Mouse (Mus musculus) left cerebral cortex, postnatal 36 days (tissue): ENCODE data around the gene H2-M10.5. TPM values are rescaled to one million over a fixed set of nuclear protein-coding genes. Genes with fewer than 3 reads are reported as not detected.
"Not testable (repeated sequence)": the region's sequence is repeated elsewhere in the genome, so short reads cannot be mapped to it uniquely, and the experiment has no call there.

Experiments used
- DNase-seq, 2 experiments: peaks; one replicate each; pipeline ENCODE4 v3.0.0; 2021 to 2022; ENCODE audit warnings: low spot score in 2 of 2, mixed read lengths in 1 of 2
- intact Hi-C: fragments of 180-260 bp; cut with DNase I; formaldehyde crosslinking; loops from one replicate; pipeline ENCODE4 v1.15.1; 2025
- total RNA-seq, 2 experiments: library from RNA; stranded (reverse); gene quantifications; 2 replicates each; pipeline ENCODE4 v1.2.3; 2021

H2-M10.5 gene
- total RNA-seq = not detected

- DNase-seq, intact Hi-C loops: not testable (repeated sequence)
Measured at GRCm38 (mm10) chr17:36772610-36773009, at the start of gene H2-M10.5. H2-M10.5 (plus strand) TSS chr17:36772910.

GRCm38 (mm10) chr17:36726046-36726445 lies 46.7 kb upstream of the H2-M10.5 start:
- peak in 1 of 2 experiments; percentile 6 for DNase-seq
- intact Hi-C loops = loop anchor here (5.0 kb wide), 1 partner anchor 369 kb away; no protein-coding TSS in a partner anchor

- no peak for DNase-seq
- intact Hi-C loops = no loop called here
Measured at GRCm38 (mm10) chr17:36763816-36764215, 8.9 kb upstream of the H2-M10.5 start.

GRCm38 (mm10) chr17:36764244-36764643 lies 8.5 kb upstream of the H2-M10.5 start:
- DNase-seq = peak; percentile 19 to 20
- intact Hi-C loops = not testable (repeated sequence)

GRCm38 (mm10) chr17:36765403-36765802 lies 7.3 kb upstream of the H2-M10.5 start:
- intact Hi-C loops, DNase-seq: not testable (repeated sequence)

- intact Hi-C loops = no loop called here
- DNase-seq = no peak
Measured at GRCm38 (mm10) chr17:36781533-36781932, 8.8 kb downstream of the H2-M10.5 start.

GRCm38 (mm10) chr17:36786483-36786886 lies 13.8 kb downstream of the H2-M10.5 start:
- intact Hi-C loops = loop anchor here (2.0 kb wide), 1 partner anchor 428 kb away; no protein-coding TSS in a partner anchor
- peak; percentile 5 to 6 for DNase-seq

GRCm38 (mm10) chr17:36788351-36788750 lies 15.6 kb downstream of the H2-M10.5 start:
- DNase-seq = no peak
- intact Hi-C loops = no loop called here

GRCm38 (mm10) chr17:36788801-36789200 lies 16.1 kb downstream of the H2-M10.5 start:
- peak; percentile 62 to 76 for DNase-seq
- intact Hi-C loops = not testable (repeated sequence)

GRCm38 (mm10) chr17:36799493-36799892 lies 26.8 kb downstream of the H2-M10.5 start:
- intact Hi-C loops = no loop called here
- no peak for DNase-seq

- DNase-seq, intact Hi-C loops: not testable (repeated sequence)
Measured at GRCm38 (mm10) chr17:36799921-36800462, 27.3 kb downstream of the H2-M10.5 start.

- DNase-seq = no peak
- intact Hi-C loops = no loop called here
Measured at GRCm38 (mm10) chr17:36811871-36812270, 39.2 kb downstream of the H2-M10.5 start, which contains the start of gene H2-M10.6. H2-M10.6 (plus strand) TSS chr17:36812171.

- intact Hi-C loops = no loop called here
- peak in 1 of 2 experiments; percentile 23 for DNase-seq
Measured at GRCm38 (mm10) chr17:36824005-36824404, 51.3 kb downstream of the H2-M10.5 start.

- DNase-seq = no peak
- intact Hi-C loops = no loop called here
Measured at GRCm38 (mm10) chr17:36825525-36825924, 52.8 kb downstream of the H2-M10.5 start.

Other genes with a start within 250 kb of the H2-M10.5 start
- gene H2-M11, start 225.8 kb upstream of the H2-M10.5 start, total RNA-seq = not detected
- not detected for gene H2-M9, start 130.2 kb upstream of the H2-M10.5 start, total RNA-seq
- gene H2-M1, start 100.7 kb upstream of the H2-M10.5 start, total RNA-seq = not detected
- gene H2-M10.6, start 39.3 kb downstream of the H2-M10.5 start, total RNA-seq = not detected
- gene Trim26, start 64.2 kb downstream of the H2-M10.5 start, total RNA-seq = 10 to 100 TPM; 18.1 to 20.4 TPM
- gene Trim15, start 94.3 kb downstream of the H2-M10.5 start, total RNA-seq = not detected
- gene Trim10, start 96.7 kb downstream of the H2-M10.5 start, total RNA-seq = not detected
- gene Trim40, start 117.2 kb downstream of the H2-M10.5 start, total RNA-seq = not detected
- not detected for gene Trim31, start 125.2 kb downstream of the H2-M10.5 start, total RNA-seq
- gene Rnf39, start 170.0 kb downstream of the H2-M10.5 start, total RNA-seq = 1 to 10 TPM; 7.1 to 9.9 TPM
- gene Ppp1r11, start 178.8 kb downstream of the H2-M10.5 start, total RNA-seq = 100 to 1,000 TPM; 126 to 130 TPM
- gene Znrd1, start 185.6 kb downstream of the H2-M10.5 start, total RNA-seq = 10 to 100 TPM; 32.1 to 33.5 TPM
- gene Znrd1as, start 185.7 kb downstream of the H2-M10.5 start, total RNA-seq = 1 to 10 TPM; 3.6 to 3.8 TPM
- not detected for gene 2410137M14Rik, start 208.3 kb downstream of the H2-M10.5 start, total RNA-seq
- 1 to 10 TPM in 1 of 2 experiments, under 1 TPM in 1; 0.69 to 1.2 TPM for gene H2-M5, start 216.6 kb downstream of the H2-M10.5 start, total RNA-seq
- 10 to 100 TPM; 11.5 to 20.4 TPM for gene Zfp57, start 228.3 kb downstream of the H2-M10.5 start, total RNA-seq